Mouse (Mus musculus): ENCODE measurements around the gene Zfp94. TPM values are rescaled to one million over a fixed set of nuclear protein-coding genes. Genes with fewer than 3 reads are reported as not detected.

Zfp94 gene
- total RNA-seq, 2 experiments from 2014 or later: 12.1 to 12.7 TPM

DNA sequence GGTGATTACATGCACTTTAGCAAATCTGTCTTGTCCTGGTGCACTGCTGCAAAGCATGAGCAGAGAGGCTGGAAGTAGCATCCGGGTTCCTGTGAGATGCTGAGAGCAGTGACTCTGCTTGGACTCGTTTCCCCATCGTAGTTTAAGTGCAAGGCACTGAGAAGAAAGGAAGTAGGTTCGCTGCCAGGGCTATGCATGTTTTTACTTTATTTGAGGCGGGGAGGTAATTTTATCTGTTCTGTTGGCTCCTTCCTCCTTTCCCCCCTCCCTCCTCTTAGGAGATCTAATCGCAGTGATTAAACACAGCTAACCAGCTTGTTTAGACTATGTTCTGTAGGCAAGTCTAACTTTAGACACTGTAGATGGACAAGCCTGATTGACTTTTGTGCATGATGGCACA, 2.5 kb upstream of the Zfp94 start:
- no peak for DNase-seq (ENCODE audit: low spot score in 2 of 2)

DNA sequence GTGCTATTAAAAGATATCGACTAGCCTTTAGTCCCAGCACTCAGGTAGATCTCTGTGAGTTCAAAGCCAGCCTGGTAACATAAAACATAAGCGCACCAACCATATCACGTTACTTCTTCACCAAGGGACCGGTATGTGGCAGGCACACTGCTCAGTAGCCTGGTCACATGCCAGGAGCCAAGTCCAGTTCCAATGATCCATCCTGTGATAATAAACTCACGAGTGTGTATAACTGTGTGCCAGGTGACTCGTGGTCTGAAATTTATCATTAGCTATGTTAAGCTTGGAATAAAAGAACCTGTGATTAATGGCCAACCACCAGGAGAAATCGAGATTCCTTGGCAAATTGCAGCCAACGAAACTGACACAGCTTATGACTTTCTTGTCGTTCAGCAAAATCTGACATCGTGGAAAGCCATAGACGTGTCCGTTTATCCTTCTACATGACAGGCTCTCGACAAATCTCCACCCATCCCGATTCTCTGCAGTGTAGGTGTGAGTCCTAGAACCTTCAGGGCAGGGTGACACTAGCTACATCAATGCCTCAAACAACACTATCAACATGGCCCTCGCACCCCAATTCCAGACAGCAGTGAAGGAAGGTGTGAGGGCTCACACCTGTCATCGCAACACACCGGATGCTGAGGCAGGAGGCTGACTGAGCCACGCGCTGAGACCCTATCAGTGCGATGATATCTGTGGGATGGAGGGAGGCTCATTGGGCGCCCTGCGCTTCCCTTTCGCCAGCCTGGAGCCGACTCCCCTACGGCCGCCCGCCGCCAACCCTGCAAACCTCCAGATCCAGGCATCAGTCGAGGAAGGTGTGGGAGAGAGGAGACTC, 520 bp downstream of the Zfp94 start:
- peak in 1 of 2 experiments; percentile 25 for DNase-seq (ENCODE audit: low spot score in 2 of 2)

DNA sequence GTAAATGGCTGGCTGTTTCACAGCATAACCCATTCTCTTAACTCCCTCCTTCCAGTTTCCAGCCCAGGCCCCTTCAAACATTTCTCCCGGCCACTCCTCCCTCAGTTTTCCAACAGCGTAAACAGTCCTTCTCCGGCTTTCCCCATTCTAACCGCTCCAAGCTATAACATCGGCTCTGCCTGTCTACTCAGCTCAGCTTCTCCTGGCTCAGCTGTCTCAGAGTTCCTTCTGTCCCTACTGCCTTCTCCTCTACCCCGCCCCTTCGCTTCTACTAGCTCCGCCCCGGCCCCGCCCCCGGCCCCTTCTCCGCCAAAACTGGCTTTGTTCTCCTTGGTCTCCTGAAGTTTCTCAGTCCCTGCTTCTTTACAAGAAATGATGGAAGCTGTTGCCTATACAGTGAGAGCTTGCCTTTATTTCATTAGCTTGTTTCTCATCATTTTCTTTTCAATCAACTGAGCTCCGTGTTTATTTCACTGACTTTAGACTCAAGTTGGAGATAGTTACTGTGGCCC, 15.6 kb downstream of the Zfp94 start, which contains the start of gene Zfp61:
Gene Zfp61, minus strand, starts transcription at position 462 of the 512 bp plus-strand sequence.
- DNase-seq (ENCODE audit: low spot score in 2 of 2): peak in 1 of 2 experiments; percentile 48

DNA sequence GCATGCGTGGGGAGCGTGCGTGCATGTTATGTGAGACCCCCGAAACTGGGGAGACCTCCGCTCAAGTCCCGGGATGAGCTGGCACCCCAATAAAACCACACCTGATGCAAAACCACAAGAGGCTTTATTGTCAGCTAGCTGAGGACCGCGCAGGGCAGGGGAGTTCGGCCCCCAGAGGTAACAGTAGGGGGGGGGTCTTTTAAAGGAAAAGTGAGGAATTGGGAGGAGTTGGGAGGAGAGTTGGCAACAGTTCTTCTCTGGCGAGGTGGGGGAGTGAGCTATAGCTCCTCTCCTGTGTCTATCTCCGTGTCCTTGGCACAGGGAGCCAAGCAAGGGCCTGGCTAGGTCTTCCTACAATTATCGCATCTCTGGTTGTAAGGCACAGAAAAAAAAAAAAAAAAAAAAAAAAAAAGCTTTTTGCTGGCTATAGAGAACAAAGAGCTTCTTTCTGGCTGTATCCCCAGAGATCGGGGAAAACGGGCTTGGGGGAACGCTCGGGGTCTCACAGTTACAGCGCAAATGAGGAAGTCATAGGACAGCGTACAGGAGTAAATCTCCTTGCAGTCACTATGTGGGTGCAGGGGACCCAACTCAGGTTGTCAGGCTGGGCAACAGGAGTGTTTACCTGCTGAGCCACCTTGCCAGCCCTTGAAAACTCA, 16.5 kb downstream of the Zfp94 start:
- DNase-seq (ENCODE audit: low spot score in 2 of 2): peak in 1 of 2 experiments; percentile 25

DNA sequence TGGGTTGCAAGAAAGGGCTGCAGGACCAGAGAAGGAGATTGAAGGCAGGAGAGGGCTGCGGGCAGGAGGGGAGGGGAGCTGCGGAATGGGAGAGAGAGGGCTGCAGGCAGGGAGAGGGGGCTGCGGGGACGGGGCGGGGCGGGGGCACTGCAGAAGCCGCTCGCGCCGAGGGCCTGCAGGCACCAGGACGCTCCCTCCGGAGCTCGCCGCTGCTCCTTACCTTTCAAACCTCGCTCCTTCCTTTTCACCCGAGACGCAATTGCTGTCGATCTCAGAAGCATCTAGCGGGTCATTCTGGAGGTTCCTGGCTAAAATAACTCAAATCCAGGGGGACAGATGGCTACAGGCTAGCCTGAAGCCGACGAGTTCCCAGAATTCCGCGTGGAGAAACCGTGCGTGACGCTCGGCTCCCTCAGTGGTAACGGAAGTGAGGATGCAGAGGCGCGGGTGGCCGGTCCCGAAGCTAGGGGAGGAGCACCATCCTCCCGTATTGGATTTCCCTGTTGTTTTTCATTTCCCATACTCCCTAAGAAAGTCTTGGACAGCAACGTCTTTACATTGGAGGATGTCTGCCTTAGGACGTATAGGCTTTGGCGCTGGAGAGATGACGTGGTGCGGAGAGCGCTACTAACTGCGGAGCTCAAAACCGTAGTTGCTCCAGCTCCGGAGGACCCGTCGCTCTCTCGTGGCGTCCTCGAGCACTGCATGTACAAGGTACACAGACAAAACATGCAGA, 17.3 kb downstream of the Zfp94 start:
- DNase-seq (ENCODE audit: low spot score in 2 of 2): peak; percentile 85 to 92

DNA sequence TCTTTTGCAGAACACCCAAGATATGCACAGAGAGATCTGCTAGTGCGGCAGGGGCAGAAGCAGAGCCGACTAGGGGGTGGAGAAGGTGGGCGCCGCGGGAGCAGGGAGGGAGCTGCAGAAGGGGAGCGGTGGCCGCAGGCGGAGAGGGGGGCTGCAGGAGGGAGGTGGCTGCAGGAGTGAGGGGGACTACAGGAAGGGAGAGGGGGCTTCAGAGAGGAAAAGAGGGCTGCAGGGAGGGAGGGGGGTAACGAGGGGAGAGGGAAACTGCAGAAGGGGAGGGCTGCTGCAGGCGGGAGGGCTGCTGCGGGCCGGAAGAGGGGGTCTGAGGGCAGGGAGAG, 17.9 kb downstream of the Zfp94 start:
- no peak for DNase-seq (ENCODE audit: low spot score in 2 of 2)

DNA sequence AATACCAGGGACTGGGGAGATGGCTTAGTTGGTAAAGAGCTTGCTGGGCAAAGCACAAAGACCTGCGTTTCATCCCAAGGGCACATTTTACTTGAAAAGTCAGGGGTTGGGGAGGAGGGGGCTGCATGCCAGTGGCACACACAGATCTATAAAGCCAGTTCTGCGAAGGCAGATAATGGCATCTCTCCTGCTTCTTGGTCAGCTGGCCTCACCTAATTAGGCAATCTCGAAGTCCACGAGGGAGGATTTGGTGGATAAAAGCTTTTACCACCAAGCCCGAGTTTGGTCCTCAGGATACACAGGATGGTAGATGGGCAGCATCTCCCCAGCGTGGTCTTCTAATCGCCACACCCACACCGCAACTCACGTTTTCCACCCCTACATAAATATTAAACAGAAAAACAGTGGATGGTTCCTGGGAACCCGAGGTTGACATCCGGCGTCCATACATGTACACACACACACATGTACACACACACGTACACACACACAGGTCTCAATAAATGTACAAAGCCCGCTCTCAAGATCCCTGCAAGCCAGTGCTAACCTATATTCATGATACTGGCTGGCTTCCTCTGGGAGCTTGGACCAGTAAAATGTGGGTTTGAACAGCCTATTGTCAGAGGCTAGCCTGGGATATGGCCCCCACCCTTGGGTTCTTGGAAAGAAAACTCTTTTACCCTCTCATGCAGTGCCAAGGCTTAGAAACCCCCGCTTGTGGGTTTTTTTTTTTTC, 18.9 kb downstream of the Zfp94 start:
- DNase-seq (ENCODE audit: low spot score in 2 of 2): no peak

DNA sequence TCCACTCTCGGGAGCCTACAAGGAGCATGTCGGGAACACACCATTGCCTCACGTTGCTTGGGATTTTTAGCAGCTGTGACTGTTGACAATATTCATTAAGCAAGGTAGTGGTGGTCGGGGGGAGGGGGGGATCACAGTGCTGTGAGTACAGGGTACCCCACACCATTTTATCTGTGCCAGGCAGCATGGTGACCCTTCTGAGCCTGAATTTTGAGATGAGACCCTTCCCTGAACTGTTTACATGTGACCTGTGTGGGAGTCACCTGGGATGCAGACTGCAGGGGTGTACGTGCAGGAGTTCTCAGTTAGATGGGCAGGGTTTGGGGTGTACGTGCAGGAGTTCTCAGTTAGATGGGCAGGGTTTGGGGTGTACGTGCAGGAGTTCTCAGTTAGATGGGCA, 20.1 kb downstream of the Zfp94 start:
- no peak for DNase-seq (ENCODE audit: low spot score in 2 of 2)

DNA sequence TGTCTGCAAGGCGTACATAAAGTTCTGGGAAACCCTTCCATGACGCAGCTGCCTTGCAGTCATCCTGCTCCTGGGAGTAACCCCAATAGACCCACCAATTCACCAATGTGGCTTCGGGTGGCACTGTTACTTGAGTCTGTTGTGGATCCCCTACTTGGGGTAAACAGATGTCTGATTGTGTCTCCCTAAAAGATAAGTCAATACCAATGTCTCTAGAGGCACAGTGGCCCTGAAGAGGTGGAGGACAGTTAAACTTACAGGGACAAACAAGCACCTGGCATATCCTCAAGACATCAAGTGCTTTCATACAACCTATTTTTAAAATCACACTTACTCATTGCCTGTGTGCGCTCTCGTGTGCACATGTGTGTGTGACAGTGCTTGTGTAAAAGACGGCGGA, 21.1 kb downstream of the Zfp94 start:
- DNase-seq (ENCODE audit: low spot score in 2 of 2): no peak

DNA sequence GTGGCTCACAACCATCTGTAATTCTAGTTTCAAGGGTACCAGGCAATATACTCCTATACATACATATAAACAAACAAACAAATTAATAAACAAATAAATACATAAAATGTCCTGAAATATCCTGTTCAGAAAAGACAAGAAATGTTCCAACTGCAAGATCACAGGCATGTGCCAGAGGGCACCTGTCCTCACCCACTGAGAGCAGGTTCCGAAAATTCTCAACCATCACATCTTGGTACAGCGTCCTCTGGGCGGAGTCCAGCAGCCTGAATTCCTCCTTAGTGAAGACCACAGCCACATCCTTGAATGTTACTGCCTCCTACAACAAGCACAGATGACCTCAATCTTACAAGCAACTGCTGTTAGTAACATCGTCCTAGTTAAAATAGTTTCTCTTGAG, 21.7 kb downstream of the Zfp94 start:
- no peak for DNase-seq (ENCODE audit: low spot score in 2 of 2)

DNA sequence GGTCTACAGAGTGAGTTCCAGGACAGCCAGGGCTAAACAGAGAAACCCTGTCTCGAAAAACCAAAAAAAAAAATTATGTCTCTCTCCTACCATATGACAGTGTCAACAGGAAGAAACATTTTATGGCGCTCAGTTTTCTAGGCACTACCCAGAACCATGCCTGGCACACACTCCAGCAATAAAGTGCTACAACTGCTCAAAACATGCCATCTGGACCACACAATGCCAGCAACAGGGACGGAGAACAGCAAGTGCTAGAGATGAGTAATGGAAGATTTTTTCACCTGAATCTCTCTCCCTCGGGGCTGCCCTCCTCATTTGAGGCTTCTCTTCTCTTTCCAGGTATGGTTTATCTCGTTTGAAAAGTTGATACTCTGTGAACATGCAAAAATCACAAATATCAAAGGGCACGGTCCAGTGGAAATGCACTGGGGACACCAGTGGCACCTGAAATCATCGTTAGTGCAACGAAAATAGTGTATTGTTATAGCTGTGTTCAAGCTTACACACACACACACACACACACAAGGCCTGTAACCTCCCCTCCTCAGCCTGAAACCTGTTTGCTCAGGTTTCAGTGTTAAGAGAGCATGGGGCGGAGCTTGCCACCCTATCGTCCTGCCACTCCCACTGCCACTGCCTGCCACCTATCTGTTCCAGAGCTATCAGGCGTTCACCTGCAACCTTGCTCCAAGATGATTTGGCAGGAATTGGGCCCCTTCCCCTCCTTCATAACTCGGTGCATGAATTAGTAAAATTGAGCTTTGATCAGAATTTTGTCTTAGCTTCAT, 23.2 kb downstream of the Zfp94 start:
- DNase-seq (ENCODE audit: low spot score in 2 of 2): peak in 1 of 2 experiments; percentile 62

DNA sequence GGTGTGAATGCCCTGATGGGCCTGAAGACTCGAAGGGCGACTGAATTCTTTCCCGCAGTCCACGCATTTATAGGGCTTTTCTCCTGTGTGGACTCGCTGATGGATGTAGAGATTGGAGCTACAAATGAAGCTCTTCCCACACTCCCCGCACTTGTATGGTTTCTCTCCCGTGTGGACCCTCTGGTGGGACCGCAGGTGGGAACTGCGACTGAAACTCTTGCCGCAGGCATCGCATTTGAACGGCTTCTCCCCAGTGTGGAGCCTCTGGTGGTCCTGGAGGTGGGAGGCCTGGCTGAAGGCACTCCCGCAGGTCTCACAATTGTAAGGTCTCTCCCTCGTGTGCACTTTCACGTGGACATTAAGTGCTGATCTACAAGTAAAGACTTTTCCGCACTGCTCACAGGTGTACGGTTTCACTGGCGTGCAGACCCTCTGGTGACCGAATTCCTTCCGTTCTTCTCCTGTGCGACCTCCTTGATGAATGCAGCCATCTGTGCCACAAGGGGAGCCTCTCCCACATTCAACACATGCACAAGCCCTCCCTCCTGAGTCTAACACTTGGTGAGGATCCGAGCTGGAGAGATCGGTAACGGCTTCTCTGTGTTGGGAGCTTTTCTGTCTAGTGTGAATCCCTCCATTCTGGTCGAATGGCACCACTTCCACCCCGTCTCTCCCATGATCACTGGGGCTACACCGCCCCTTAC, 24.9 kb downstream of the Zfp94 start:
- DNase-seq (ENCODE audit: low spot score in 2 of 2): no peak

DNA sequence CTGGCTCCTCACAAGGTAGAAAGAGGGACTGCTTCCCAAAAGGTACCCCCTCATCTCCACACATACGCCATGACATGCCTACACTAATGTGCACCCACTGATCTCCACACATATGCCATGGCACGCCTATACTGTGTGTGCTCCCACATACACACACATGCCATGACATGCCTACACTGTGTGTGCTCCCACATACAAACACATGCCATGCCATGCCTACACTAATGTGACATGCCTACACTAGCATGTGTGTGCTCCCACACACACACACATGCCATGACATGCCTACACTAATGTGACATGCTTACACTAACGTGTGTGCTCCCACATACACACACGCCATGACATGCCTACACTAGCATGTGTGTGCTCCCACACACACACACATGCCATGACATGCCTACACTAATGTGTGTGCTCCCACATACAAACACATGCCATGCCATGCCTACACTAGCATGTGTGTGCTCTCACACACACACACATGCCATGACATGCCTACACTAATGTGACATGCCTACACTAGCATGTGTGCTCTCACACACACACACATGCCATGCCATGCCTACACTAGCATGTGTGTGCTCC, 26.3 kb downstream of the Zfp94 start:
- no peak for DNase-seq (ENCODE audit: low spot score in 2 of 2)

DNA sequence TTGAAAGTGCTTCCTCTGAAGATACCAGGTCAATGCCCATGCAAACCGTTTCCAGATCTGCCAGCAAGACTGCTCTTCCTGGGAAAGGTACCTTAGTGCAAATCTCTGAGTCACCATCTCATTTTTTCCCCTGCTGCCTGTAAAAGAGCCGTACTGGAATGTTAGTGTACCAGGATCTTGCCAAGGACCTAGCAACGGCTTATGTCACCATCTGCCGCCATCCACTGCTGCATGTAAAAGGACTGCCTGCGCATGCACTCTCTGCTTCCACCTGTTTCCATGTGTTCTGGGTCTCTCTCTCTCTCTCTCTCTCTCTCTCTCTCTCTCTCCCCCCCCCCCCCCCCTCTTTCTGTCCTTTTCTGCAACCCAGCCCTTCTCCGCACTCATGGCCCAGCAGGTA, 28.0 kb downstream of the Zfp94 start:
- peak in 1 of 2 experiments; percentile 73 for DNase-seq (ENCODE audit: low spot score in 2 of 2)

DNA sequence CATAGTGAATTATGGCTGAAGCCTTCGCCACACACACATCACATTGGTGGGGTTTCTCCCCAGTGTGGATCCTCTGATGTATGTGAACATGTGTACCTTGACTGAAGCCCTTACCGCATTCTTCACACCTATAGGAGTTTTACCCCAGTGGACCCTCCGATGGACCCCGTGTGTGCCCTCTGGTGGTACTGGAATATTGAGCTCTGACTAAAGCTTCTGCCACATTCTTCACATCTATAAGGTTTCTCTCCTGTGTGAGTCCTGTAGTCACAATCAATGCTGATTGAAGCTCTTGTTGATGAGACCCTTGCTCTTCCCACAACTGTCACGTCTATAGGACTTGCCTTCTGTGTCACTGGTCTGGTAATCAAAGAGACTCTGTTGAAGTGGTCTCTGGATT, 28.8 kb downstream of the Zfp94 start:
- no peak for DNase-seq (ENCODE audit: low spot score in 2 of 2)

DNA sequence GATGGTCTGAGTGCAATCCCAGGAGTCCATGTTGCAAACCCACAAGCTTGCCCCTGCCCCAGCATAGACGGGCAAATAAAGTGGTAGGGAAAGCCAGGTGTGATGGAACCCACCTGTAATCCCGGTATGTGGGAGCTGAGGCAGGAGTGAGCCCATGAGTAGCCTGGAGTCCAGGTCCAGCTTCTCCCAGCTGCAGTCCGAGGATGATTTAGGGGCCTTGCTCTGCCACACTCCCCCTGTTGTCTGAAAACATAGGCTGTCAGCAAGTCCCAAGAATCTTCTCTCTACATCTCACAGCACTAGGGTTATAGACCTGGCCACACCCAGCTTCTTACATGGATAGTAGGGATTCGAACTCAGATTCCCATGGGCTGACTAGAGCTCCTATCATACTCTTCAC, 29.6 kb downstream of the Zfp94 start:
- no peak for DNase-seq (ENCODE audit: low spot score in 2 of 2)

DNA sequence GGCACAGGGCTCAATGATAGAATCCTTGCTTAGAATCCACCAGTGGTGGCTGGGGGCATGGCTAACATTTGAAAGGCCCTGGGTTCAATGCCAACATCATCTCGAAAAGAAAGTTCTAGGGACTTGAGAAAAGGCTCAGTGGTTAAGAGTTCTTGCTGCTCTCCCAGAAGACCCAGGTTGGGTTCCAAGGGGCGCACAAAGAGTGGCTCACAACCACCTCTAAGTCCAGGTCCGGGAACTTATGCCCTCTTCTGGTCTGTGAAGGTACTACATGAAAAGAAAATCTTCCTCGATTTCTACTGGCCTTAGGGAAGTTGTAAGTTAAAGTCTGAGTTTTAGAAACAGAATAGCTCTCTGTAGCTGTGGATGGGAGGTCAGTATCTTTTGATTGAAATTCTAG, 30.4 kb downstream of the Zfp94 start:
- no peak for DNase-seq (ENCODE audit: low spot score in 2 of 2)

DNA sequence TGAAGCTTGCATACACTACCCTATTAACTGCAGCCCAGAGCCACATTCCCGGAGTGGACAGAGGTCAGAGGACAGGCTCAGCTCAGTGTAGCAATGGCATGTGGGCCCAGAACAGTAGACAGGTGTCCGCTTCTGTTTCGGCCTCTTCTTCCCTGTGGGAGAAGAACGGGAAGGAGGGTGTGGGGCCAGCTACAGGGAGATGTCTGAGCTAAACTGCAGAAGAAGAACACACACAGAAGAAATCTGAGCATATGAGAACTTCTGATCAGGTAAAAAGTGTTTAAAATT, 35.7 kb downstream of the Zfp94 start:
- DNase-seq (ENCODE audit: low spot score in 2 of 2): no peak

DNA sequence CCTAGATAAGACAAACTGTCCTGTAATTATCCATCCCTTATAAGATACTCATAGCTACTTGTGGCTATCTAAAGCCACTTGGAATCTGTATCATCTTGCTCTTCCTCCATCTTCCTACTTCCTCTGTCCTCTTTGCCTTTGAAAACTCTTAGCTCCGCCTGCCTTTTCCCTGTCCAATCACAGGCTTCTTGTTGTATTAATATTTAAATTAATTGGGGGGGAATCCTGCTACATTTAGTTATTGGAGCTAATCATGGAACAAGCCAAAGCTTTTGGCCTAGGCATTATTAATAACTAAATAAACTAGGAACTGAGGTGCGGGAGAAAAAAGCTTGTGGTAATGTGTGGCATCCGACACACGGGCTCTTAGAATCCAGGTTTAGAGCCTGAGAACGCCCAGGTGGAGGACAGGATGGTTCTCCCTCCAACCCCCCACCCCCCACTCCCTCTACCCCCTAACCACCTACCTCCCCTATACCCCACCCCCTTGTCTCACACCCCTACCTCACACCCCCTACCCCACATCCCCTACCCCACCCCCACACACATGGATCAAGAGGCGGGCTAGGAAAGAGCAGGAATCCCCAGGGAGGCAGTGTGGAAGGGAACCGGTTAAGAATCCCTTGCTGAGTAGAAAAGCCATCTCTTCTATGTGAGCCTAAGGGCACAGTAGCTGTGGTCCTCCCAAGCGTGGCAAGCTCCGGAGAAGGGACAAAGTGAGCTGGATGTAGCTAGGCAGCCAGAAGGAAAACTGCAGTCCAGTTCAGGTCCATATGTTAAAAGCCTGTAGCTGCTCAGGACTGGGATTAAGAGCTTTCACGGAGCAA, 36.2 kb downstream of the Zfp94 start:
- no peak for DNase-seq (ENCODE audit: low spot score in 2 of 2)
